Mouse (Mus musculus): Measurements from ENCODE around the gene Gm28043.

The Gm28043 gene

GRCm38 (mm10) chr17:29678526-29678925 is 63.9 kb downstream of the Gm28043 start:
- no peak for DNase-seq (ENCODE audit: extremely low read depth, insufficient read length, low spot score)

- DNase-seq (ENCODE audit: extremely low read depth, insufficient read length, low spot score), result no peak
Observed at GRCm38 (mm10) chr17:29679038-29679767, 64.5 kb downstream of the Gm28043 start.

DNA sequence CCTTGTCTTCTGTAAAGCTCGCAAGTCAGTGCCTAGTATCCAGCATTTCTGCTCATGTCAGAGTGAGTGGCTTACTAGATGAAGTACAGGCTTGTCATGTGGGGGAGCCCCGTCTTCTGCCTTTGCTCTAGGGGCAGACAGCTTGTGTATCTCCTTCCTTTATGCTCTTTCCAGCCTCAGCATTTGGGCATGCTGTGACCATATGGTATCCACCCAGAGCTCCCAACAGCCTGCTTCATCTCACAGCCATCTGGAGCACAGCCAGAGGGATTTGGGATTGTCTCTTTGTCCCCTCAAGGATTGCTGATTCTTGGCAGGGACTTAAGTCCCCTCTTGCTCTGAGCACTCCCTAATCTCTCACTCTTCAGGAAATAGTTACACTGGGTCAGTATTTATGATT is 65.5 kb downstream of the Gm28043 start:
- DNase-seq (ENCODE audit: extremely low read depth, insufficient read length, low spot score), result no peak

DNA sequence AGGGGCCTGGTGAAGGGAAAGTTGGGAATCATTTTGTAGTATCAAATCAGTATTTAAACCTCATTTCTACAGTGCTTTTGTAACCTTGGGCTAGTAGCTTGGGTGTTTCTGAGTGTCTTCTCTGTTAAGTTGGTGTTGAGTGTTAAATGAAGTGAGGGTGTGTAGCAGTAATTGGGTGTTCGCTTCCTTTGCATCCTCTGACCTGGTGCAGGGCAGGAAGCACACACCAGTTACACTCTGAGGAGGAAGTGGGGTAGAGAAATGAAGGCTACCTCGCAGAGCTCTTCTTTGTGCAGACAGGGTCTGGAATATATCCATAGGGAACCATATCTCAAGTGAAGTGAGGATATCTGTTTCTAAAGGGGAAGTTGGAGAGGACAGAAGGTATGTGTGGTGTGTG is 66.2 kb downstream of the Gm28043 start:
- no peak for DNase-seq (ENCODE audit: extremely low read depth, insufficient read length, low spot score)

GRCm38 (mm10) chr17:29681669-29682068 is 67.0 kb downstream of the Gm28043 start:
- DNase-seq (ENCODE audit: extremely low read depth, insufficient read length, low spot score), result no peak

DNA sequence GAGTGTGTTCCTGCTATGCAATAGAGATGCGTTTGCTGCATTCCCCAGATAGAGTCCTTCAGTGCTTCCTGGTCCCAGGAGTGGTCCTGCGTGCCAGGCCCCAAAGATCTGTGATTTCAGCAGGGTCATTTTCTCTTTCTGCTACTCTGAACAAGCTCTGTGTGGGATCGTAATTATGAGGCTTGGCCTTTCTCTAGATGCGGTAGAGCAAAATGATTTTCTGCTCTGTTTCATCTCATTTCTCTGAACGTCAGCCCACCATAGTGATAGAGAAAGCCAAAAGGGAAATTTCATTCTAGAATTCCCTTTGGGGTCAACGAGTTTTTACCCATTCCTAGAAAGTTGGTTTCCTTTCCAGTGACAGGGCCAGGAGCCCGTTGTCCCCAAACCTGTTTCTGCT is 67.6 kb downstream of the Gm28043 start:
- DNase-seq (ENCODE audit: extremely low read depth, insufficient read length, low spot score), result no peak

GRCm38 (mm10) chr17:29683127-29683526 is 68.5 kb downstream of the Gm28043 start:
- no peak for DNase-seq (ENCODE audit: extremely low read depth, insufficient read length, low spot score)

DNA sequence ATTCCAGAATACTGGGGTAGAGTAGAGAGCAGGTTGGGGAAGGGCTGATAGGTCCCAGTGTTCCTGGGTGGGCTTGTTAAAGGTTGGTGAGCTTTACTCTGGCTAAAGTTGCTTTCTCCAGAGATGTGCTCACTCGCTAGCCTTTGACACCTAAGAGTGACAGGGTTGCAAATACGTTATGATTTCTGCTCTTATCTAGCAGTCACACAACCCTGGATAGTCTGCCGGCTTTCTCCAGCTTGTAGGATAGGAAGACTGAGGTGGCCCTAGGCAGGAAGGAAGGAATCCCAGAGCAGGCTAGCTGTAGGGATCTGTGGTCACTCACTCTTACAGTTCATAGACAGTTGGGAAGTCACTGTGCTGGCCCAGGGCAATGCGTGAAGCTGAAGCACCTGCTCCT is 69.6 kb downstream of the Gm28043 start:
- no peak for DNase-seq (ENCODE audit: extremely low read depth, insufficient read length, low spot score)

DNA sequence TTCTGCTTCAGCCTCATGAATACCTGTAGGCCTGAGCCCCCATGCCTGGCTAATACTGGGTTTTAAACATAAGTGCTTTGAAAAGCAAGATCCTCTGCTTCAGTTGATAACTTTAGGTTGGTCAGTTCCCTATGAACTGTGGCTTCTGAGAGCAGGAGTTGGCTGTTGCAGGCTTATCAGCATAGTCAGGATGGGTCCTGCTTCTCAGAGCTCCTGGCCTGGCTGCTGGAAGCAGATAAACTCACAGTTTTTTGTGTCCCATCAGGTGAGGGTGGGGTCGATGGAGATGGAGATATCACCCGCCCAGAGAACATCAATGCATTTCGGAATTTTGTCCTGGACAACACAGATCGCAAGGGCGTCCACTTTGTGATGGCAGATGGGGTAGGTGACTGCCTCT is 72.1 kb downstream of the Gm28043 start:
- no peak for DNase-seq (ENCODE audit: extremely low read depth, insufficient read length, low spot score)

DNA sequence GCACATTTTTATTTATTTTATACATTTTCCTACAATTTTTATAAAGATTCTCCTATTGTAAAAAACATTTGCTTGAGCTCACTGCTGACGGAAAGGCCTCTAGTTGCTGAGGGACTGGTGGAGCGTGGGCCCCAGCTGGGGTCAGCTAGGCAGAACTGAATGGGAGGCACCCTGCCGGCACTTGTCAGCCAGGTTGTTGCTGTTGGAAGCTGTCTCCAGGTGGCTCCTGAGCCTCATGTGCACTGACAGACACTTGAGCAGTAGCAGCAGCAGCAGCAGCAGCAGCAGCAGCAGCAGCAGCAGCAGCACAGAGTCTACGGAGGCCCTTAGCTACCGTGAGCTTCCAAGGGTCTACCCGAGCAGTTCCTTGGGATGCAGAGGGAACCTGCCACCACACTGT is 72.7 kb downstream of the Gm28043 start:
- no peak for DNase-seq (ENCODE audit: extremely low read depth, insufficient read length, low spot score)

DNA sequence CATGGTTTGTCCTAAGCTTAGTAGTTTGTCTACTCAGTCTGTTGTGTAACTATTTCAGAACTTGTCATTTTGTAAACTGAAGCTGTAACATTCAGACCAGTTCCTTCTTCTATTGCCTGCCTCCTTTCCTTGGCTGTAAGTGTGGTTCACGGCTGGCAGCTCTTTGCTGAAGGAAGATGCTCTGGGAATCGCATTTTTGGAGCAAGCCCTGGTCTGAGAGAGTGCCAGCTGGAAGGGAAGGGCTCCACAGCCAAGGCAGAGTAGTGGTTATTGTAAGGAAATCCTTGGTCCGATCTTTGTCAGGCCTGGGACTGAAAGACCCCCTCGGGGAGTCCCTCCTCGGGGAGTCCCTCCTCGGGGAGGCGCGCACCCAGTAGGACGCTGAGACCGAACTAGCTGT is 73.9 kb downstream of the Gm28043 start:
- DNase-seq (ENCODE audit: extremely low read depth, insufficient read length, low spot score), result no peak

DNA sequence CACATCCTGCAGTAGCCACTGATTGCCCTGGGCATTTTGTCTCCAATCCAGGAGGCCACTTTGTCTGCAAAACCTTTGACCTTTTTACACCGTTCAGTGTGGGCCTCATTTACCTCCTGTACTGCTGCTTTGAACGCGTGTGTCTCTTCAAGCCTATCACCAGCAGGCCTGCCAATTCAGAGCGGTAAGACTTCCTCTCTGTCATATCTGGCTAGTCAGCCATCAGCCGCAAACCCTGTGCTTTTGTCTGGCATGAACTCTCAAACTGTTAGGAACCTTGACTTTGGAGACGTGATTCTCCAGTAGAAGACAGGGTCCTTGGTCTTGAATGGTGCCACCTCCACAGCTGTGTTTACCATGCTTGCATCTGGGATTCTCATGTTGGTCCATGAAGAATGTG is 75.6 kb downstream of the Gm28043 start:
- DNase-seq (ENCODE audit: extremely low read depth, insufficient read length, low spot score), result no peak

DNA sequence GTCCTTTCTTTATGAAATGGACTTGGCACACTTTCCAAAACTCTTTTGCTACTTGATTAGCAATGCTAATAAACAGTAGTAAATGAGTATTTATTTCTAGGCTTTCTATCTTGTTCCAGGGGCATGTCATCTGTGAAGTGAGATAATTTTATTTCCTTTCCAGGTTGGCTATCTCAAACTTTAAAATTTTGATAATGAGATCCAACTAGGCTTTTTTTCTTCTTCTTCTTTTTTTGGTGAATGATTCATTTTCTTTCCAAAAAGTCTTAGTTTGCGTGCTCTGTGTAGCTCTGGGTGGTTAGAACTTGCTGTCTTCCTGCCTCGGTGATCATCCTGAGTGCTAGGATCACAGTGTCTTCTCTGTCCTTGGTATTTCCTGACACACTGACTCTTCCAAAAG is 78.2 kb downstream of the Gm28043 start:
- DNase-seq (ENCODE audit: extremely low read depth, insufficient read length, low spot score), result no peak

DNA sequence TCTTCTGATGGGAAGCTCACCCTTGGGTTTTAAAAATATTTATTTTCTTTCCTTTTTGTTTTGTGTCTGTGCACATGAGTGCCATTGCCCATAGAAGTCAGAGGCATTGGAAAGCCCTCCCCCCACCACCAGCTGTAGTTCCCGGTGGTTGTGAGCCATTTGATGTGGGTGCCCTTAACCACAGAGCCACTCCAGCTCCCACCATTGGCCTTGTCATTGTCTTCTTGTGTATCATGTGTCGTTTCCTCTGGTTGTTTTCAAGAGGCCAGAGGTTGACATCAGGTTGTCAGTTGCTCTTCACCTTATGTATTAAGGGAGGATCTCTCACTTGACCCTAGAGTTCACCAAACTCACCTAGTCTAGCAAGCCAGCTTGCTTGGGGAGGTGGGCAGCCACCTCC is 78.9 kb downstream of the Gm28043 start:
- DNase-seq (ENCODE audit: extremely low read depth, insufficient read length, low spot score), result no peak

GRCm38 (mm10) chr17:29694516-29694915 is 79.8 kb downstream of the Gm28043 start:
- DNase-seq (ENCODE audit: extremely low read depth, insufficient read length, low spot score), result no peak

GRCm38 (mm10) chr17:29696940-29697339 is 82.3 kb downstream of the Gm28043 start:
- DNase-seq (ENCODE audit: extremely low read depth, insufficient read length, low spot score), result no peak

- no peak for DNase-seq (ENCODE audit: extremely low read depth, insufficient read length, low spot score)
Observed at GRCm38 (mm10) chr17:29698421-29698820, 83.7 kb downstream of the Gm28043 start.

- DNase-seq (ENCODE audit: extremely low read depth, insufficient read length, low spot score), result no peak
Observed at GRCm38 (mm10) chr17:29700573-29700972, 85.9 kb downstream of the Gm28043 start.

DNA sequence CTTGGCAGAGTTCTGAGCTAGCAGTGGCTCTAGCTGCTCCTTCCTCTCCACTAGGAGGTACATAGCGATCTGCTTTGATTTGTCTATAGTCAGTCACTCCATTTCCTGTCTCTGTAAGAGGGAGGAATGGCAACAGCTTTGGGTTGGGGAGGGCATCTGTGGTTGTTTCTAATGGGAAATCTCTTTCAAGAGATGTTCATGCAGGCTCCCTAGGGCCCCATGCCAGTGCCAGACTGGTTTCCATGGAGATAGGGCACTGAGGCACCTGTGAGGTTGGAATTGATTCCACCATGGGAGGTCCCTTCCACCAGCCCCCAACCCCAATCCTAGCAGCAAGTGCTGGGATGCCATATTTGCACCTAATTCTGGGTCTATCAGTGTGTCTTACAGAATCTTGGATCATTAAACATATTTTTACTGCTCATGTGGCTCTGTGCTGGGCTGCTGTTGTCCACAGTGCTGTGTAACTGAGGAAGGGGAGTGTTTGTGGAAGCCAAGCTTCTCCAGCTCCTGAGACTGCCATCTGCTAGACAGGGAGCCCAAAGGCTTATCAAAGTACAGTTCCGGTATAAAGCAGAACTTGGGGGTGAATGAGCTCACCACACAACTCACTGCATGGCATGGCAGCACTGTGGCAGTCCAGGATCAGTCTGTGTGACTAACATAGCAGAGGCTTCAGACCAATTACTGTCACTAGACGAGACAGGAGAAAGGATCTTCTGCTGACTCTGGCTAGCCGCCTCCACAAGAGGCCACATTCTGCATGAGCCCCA is 88.4 kb downstream of the Gm28043 start:
- DNase-seq (ENCODE audit: extremely low read depth, insufficient read length, low spot score), result no peak

GRCm38 (mm10) chr17:29704781-29705180 is 90.1 kb downstream of the Gm28043 start:
- no peak for DNase-seq (ENCODE audit: extremely low read depth, insufficient read length, low spot score)

DNA sequence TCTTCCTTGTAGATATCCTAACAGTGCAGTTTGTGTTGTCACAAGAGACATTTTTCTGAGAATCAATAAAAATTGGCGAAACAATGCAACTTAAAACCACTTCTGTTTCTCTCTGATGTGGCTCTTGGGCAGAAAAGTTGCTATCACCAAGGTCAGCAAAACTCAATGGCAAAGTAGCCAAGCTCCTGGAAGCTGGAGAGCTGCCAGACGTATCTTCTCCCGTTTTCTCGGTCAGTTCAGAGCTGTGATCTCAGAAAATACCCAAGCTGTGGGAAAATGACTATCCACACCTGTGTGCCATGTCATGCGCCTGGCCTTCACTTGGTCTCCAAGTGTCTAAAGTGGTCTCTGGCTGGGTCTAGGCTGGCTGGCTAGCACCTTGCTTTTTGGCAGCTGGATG is 91.2 kb downstream of the Gm28043 start:
- DNase-seq (ENCODE audit: extremely low read depth, insufficient read length, low spot score), result no peak

- DNase-seq (ENCODE audit: extremely low read depth, insufficient read length, low spot score), result no peak
Observed at GRCm38 (mm10) chr17:29706981-29707545, 92.4 kb downstream of the Gm28043 start.
